Mouse (Mus musculus) bone marrow, adult 2 months (tissue): ENCODE measurements around the gene Rassf10. TPM values are rescaled to one million over a fixed set of nuclear protein-coding genes. Genes with fewer than 3 reads are reported as not detected.

Source experiments
- H3K27ac ChIP-seq: fragments of 200-500 bp; 2 replicates; pipeline ENCODE4 v1.5.1; 2012; ENCODE audit warnings: low read depth, mild to moderate bottlenecking, control low read depth, inconsistent platforms, low read length; ENCODE audit not compliant: control insufficient read depth, poor library complexity, insufficient read depth
- H3K4me1 ChIP-seq: fragments of 200-500 bp; 2 replicates; pipeline ENCODE4 v1.6.1; 2011; ENCODE audit warnings: low read length; ENCODE audit not compliant: control insufficient read depth, insufficient read depth
- H3K4me3 ChIP-seq: fragments of 200-500 bp; replicated peaks from 2 replicates; pipeline ENCODE3; 2011; ENCODE audit warnings: mild to moderate bottlenecking, low read depth, low read length, control low read depth; ENCODE audit not compliant: control insufficient read depth
- CTCF ChIP-seq: fragments of 200-500 bp; IDR thresholded peaks from 2 replicates; pipeline ENCODE4 v1.5.1; 2011; ENCODE audit warnings: low read length, control low read depth; ENCODE audit not compliant: control insufficient read depth, insufficient read depth
- POLR2A ChIP-seq: fragments of 200-500 bp; IDR thresholded peaks from 2 replicates; pipeline ENCODE4 v1.6.1; 2011; ENCODE audit warnings: low read depth, mild to moderate bottlenecking, control low read depth, low read length, borderline replicate concordance; ENCODE audit not compliant: control insufficient read depth
- WGBS: fragments of 180-500 bp; shearing (Covaris S2); methylation state at CpG from one replicate; pipeline ENCODE4 v1.1.7; 2018; 5-methylcytosine and 5-hydroxymethylcytosine counted together
- polyA plus RNA-seq: library from polyadenylated mRNA; stranded (reverse); fragments of >200 nt; gene quantifications from 2 replicates; pipeline ENCODE4 v1.2.4, GENCODE M21; 2011; ENCODE audit warnings: low replicate concordance; ENCODE audit not compliant: missing spikeins, insufficient read depth, insufficient read length

Rassf10 gene
- polyA plus RNA-seq, 1 experiment = not detected

- no peaks in the 10 kb centered on the region for H3K4me1 ChIP-seq
- TF ChIP-seq CTCF (no peak), POLR2A (no peak)
- 3% methylated on average over 82 of the region's 82 CpGs for whole genome bisulfite sequencing
- peak overlapping the region; percentile 7 for H3K4me3 ChIP-seq
- H3K27ac ChIP-seq = no peak overlapping the region
Observed at GRCm38 (mm10) chr7:112954351-112955102, 765 bp downstream of the Rassf10 start.

- Histone ChIP-seq H3K4me1 (no peaks in the 10 kb centered on the region), H3K27ac (no peak overlapping the region), H3K4me3 (no peak overlapping the region)
- no peak for TF ChIP-seq CTCF
- TF ChIP-seq POLR2A = no peak
- WGBS = 11% methylated on average over 40 of the region's 40 CpGs
Observed at GRCm38 (mm10) chr7:112955103-112955827, 1.5 kb downstream of the Rassf10 start.

GRCm38 (mm10) chr7:112955955-112956354, 2.2 kb downstream of the Rassf10 start:
- Histone ChIP-seq H3K4me1 (no peaks in the 10 kb centered on the region), H3K4me3 (no peak overlapping the region), H3K27ac (no peak overlapping the region)
- 34% methylated on average over 3 of the region's 3 CpGs for WGBS
- no peak for TF ChIP-seq POLR2A
- no peak for TF ChIP-seq CTCF

GRCm38 (mm10) chr7:112956961-112957360, 3.2 kb downstream of the Rassf10 start:
- Histone ChIP-seq H3K27ac (no peak overlapping the region), H3K4me1 (no peaks in the 10 kb centered on the region), H3K4me3 (no peak overlapping the region)
- no peak for TF ChIP-seq POLR2A
- TF ChIP-seq CTCF = no peak
- 38% methylated on average over 7 of the region's 7 CpGs for WGBS

- WGBS = 50% methylated on average over 6 of the region's 6 CpGs
Observed at GRCm38 (mm10) chr7:112957630-112958029, 3.9 kb downstream of the Rassf10 start.

GRCm38 (mm10) chr7:112966382-112966781, 12.6 kb downstream of the Rassf10 start:
- Histone ChIP-seq H3K27ac (no peak overlapping the region), H3K4me3 (no peak overlapping the region), H3K4me1 (no peaks in the 10 kb centered on the region; the same call in 1 of the 2 replicates)
- WGBS = 61% methylated on average over 6 of the region's 6 CpGs
- TF ChIP-seq POLR2A (no peak), CTCF (no peak)

More at GRCm38 (mm10) chr7:112957630-112958029, 3.9 kb downstream of the Rassf10 start:
- no peak overlapping the region for H3K4me3 ChIP-seq
- H3K27ac ChIP-seq = no peak overlapping the region
- H3K4me1 ChIP-seq = no peaks in the 10 kb centered on the region
- no peak for TF ChIP-seq POLR2A
- no peak for TF ChIP-seq CTCF

- TF ChIP-seq CTCF (no peak), POLR2A (no peak)
- Histone ChIP-seq H3K4me3 (no peak overlapping the region), H3K4me1 (no peaks in the 10 kb centered on the region; the same call in 1 of the 2 replicates), H3K27ac (no peak overlapping the region)
- 40% methylated on average over 3 of the region's 3 CpGs for WGBS
Observed at GRCm38 (mm10) chr7:112966786-112967185, 13.0 kb downstream of the Rassf10 start.

GRCm38 (mm10) chr7:112983316-112983715, 29.6 kb downstream of the Rassf10 start:
- 46% methylated on average over 5 of the region's 5 CpGs for WGBS
- TF ChIP-seq CTCF = no peak
- TF ChIP-seq POLR2A = no peak
- no peak overlapping the region for H3K27ac ChIP-seq
- H3K4me3 ChIP-seq = no peak overlapping the region
- H3K4me1 ChIP-seq = peaks cover 6% of the 10 kb centered on the region; the same call in 1 of the 2 replicates
